Mouse (Mus musculus): ENCODE results near the gene Gucy2d.

DNA sequence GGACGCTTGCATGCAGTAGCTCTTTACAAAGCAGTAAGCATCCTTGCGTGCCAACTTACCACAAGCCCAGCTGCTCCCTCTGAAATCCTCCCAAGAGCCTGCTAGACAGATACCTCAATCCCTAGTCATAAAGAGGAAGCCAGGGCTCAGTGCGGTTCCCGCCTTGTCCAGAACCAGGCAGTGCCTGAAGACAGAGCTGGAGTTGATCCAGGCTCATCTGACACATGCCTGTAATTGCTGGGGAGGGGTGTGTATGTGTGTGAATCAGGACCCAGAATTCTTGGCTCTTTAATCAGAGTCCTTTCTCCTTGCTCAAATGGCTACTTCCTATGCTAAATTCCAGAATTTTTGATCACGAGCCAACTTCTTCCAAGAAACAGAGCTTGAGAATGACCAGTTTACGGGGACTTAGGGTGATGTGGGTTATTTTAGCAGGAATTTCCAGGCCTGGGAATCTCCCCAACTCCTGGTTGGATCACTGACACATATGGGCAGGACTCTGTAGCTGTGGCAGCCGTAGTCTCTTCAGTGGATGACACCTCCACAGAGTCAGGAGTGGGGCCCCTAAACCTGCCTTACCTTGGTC is 48.8 kb upstream of the Gucy2d start:
- TF ChIP-seq CTCF (IDR thresholded peaks at IDR 0.05; ENCODE audit: borderline replicate concordance, insufficient read depth, low read depth, low read length): no peak
- no peak for TF ChIP-seq POLR2A (IDR thresholded peaks at IDR 0.05; ENCODE audit: borderline replicate concordance, insufficient read depth, low read length)
